Mouse (Mus musculus): ENCODE measurements around the gene Mcur1. TPM values are rescaled to one million over a fixed set of nuclear protein-coding genes. Genes with fewer than 3 reads are reported as not detected.

The Mcur1 gene
- polyA plus RNA-seq, 1 experiment from 2014 or later = 14.1 TPM

DNA sequence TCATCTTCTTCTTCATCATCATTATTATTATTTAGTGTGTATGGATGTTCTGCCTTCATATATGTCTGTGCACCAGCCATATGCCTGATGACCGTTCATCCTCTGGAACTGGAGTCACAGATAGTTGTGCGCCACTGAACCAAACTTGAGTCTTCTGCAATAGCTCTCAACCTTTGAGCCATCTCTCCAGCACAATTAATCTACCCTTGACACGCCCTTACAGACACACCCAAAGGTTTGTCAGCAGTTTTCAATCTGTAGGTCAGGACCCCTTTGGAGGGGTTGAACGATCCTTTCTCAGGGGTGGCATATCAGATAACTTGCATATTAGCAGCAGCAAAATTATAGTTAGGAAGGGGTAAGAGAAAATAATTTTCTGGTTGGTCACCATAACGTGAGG, 4.7 kb upstream of the Mcur1 start:
- no peak overlapping the region for H3K4me2 ChIP-seq
- H3K4me3 ChIP-seq = no peak overlapping the region
- no peak overlapping the region for H3K27ac ChIP-seq (replicated peaks)
- H3K4me1 ChIP-seq = peaks cover 10% of the 10 kb centered on the region
- H3K9ac ChIP-seq = no peak overlapping the region
- H3K9me3 ChIP-seq = no peaks in the 10 kb centered on the region
- ATAC-seq (ENCODE audit: extremely low read depth, insufficient number of reproducible peaks, low FRiP score, low TSS enrichment) = no peak
- no peaks in the 10 kb centered on the region for H3K36me3 ChIP-seq
- 79% methylated on average over 5 of the region's 5 CpGs for WGBS
- H3K27me3 ChIP-seq (replicated peaks) = no peaks in the 10 kb centered on the region

DNA sequence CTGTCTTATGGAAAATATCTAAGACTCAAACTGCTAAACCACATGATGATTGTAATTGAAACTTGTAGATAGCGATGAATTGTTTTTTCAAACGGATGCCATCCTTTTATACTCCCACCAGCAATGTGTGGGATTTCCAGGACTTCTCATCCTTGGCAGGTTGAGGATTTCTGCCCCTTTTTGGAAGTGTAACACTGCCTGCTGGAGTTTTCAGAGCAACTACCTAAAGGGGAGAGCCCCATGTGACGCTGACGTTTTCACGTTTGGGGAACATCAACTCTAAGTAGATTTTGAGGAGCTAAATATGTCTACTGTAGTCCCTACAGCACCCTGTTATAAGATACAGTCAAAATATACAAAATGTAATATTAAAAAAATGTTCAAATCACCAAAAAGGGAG, 2.7 kb upstream of the Mcur1 start:
- Histone ChIP-seq H3K27me3 (replicated peaks) (no peaks in the 10 kb centered on the region), H3K4me3 (no peak overlapping the region), H3K36me3 (no peaks in the 10 kb centered on the region), H3K27ac (replicated peaks) (no peak overlapping the region), H3K4me1 (peaks cover 26% of the 10 kb centered on the region), H3K4me2 (no peak overlapping the region), H3K9me3 (no peaks in the 10 kb centered on the region), H3K9ac (no peak overlapping the region)
- 78% methylated on average over 5 of the region's 5 CpGs for WGBS
- no peak for ATAC-seq (ENCODE audit: extremely low read depth, insufficient number of reproducible peaks, low FRiP score, low TSS enrichment)

- 10% methylated on average over 18 of the region's 18 CpGs for WGBS
- 0 out of 2 replicates have a peak, but pooled peaks have one; percentile 17 for ATAC-seq (ENCODE audit: extremely low read depth, insufficient number of reproducible peaks, low FRiP score, low TSS enrichment)
- H3K9ac ChIP-seq = peak overlapping the region; percentile 90
- peaks cover 30% of the 10 kb centered on the region for H3K4me1 ChIP-seq
- peak overlapping the region; percentile 87 for H3K4me3 ChIP-seq
- H3K4me2 ChIP-seq = peak overlapping the region; percentile 78
- peak overlapping the region; percentile 97 for H3K27ac ChIP-seq (replicated peaks)
- H3K27me3 ChIP-seq (replicated peaks) = no peaks in the 10 kb centered on the region
- no peaks in the 10 kb centered on the region; the same call in 1 of the 2 replicates for H3K36me3 ChIP-seq
- no peaks in the 10 kb centered on the region for H3K9me3 ChIP-seq
Observed at GRCm38 (mm10) chr13:43560458-43561411, 744 bp upstream of the Mcur1 start.

- H3K4me1 ChIP-seq = peaks cover 30% of the 10 kb centered on the region
- H3K9ac ChIP-seq = peak overlapping the region; percentile 90
- no peaks in the 10 kb centered on the region for H3K9me3 ChIP-seq
- H3K36me3 ChIP-seq = peaks cover 14% of the 10 kb centered on the region
- 29% methylated on average over 6 of the region's 6 CpGs for WGBS
- peak overlapping the region; percentile 78 for H3K4me2 ChIP-seq
- no peak for ATAC-seq (ENCODE audit: extremely low read depth, insufficient number of reproducible peaks, low FRiP score, low TSS enrichment)
- peak overlapping the region; percentile 87 for H3K4me3 ChIP-seq
- H3K27me3 ChIP-seq (replicated peaks) = no peaks in the 10 kb centered on the region
- no peak overlapping the region for H3K27ac ChIP-seq (replicated peaks)
Observed at GRCm38 (mm10) chr13:43558959-43559358, 1.0 kb downstream of the Mcur1 start.

DNA sequence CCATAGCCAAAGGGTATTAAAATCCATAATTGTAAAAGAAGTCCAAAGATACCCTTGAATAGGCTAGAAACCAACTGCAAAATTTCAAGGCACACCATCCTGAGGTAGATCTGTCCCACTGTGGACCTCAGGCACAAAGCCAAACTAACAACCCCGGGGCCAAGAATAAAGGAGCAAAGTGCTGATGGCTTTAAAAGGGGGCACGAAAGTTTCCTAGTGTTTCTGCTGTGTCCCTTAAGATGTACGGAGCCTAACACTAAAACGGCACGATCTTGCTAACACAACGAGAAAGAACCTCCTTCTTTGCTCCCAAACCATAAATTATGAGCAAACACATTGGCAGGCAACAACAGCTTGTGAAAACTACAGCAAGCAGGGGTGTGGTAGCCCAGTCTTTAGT, 1.6 kb downstream of the Mcur1 start:
- peaks cover 30% of the 10 kb centered on the region for H3K4me1 ChIP-seq
- 80% methylated on average over 6 of the region's 6 CpGs for WGBS
- H3K36me3 ChIP-seq = peaks cover 20% of the 10 kb centered on the region
- ATAC-seq (ENCODE audit: extremely low read depth, insufficient number of reproducible peaks, low FRiP score, low TSS enrichment) = no peak
- peak overlapping the region; percentile 78 for H3K4me2 ChIP-seq
- no peaks in the 10 kb centered on the region for H3K9me3 ChIP-seq
- H3K9ac ChIP-seq = peak overlapping the region; percentile 90
- H3K4me3 ChIP-seq = peak overlapping the region; percentile 87
- H3K27me3 ChIP-seq (replicated peaks) = no peaks in the 10 kb centered on the region
- H3K27ac ChIP-seq (replicated peaks) = no peak overlapping the region

GRCm38 (mm10) chr13:43556913-43557542, 3.0 kb downstream of the Mcur1 start:
- H3K4me3 ChIP-seq = no peak overlapping the region
- no peaks in the 10 kb centered on the region for H3K9me3 ChIP-seq
- H3K27me3 ChIP-seq (replicated peaks) = no peaks in the 10 kb centered on the region
- 89% methylated on average over 9 of the region's 9 CpGs for WGBS
- no peak overlapping the region for H3K9ac ChIP-seq
- H3K27ac ChIP-seq (replicated peaks) = no peak overlapping the region
- H3K36me3 ChIP-seq = peaks cover 34% of the 10 kb centered on the region
- ATAC-seq (ENCODE audit: extremely low read depth, insufficient number of reproducible peaks, low FRiP score, low TSS enrichment) = no peak
- peaks cover 30% of the 10 kb centered on the region for H3K4me1 ChIP-seq
- no peak overlapping the region for H3K4me2 ChIP-seq

DNA sequence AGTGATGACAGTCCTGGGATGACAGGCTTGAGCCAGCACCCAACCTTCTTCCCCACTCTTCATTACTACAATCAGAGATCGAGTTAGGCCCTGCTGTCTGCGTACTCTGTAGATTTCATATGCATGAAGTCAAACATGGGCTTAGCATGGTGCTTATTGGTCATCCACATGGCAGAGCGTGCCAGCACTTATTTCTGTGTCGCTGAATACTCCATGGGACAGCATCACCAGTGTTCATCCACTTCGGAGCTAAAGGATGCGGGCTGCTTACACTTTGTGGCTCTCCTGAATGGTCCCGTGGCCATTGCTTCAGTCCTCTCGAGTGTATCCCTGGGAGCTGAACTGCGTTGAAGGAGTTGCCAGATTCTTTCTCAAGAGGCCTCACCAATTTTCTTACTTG, 4.7 kb downstream of the Mcur1 start:
- Histone ChIP-seq H3K9ac (no peak overlapping the region), H3K4me2 (no peak overlapping the region), H3K27ac (replicated peaks) (no peak overlapping the region), H3K36me3 (peaks cover 51% of the 10 kb centered on the region), H3K9me3 (no peaks in the 10 kb centered on the region), H3K4me1 (peaks cover 20% of the 10 kb centered on the region), H3K4me3 (no peak overlapping the region), H3K27me3 (replicated peaks) (no peaks in the 10 kb centered on the region)
- no peak for ATAC-seq (ENCODE audit: extremely low read depth, insufficient number of reproducible peaks, low FRiP score, low TSS enrichment)
- 90% methylated on average over 9 of the region's 9 CpGs for WGBS

DNA sequence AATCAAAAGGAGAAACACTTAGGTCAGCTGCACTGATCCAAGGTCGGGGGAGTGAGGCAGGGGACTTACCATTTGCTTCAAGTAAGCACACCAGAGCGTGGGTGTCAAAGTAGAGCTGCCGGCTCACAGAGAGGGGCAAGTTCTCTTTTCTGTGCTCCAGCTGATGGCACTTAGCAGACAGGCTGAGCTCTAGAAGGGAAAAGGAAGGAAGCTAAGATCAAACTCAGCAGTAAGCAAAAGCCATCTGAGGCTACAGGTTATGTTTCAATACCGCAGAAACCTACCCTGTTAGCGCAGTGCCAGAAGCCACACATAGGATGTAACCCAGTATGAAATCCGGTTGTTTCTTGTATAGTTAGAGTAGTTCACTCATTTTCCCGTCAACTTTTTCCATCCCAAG, 5.2 kb downstream of the Mcur1 start:
- Histone ChIP-seq H3K9me3 (no peaks in the 10 kb centered on the region), H3K27me3 (replicated peaks) (no peaks in the 10 kb centered on the region), H3K27ac (replicated peaks) (no peak overlapping the region), H3K4me1 (peaks cover 20% of the 10 kb centered on the region), H3K36me3 (peaks cover 56% of the 10 kb centered on the region), H3K4me3 (no peak overlapping the region), H3K4me2 (no peak overlapping the region), H3K9ac (no peak overlapping the region)
- 82% methylated on average over 7 of the region's 7 CpGs for WGBS
- no peak for ATAC-seq (ENCODE audit: extremely low read depth, insufficient number of reproducible peaks, low FRiP score, low TSS enrichment)

DNA sequence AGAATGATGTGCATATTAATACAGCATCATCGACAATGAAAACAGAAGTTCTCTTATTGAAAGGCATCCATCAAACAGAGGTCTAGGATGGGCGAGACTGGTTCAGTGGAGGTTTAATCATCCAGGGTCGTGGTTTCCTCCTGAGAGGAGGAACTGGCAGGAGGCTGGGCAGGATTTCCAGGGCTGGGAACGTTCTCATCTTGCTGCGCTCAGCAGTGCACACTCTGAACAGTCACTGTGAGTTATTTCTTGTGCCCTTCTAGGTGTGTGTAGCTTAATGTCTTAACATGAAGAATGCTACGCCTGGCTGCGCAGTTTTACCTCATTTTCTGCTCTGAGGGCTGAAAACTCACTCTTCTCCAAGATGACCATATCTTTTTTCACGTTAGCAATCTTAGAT, 9.3 kb downstream of the Mcur1 start:
- no peak for ATAC-seq (ENCODE audit: extremely low read depth, insufficient number of reproducible peaks, low FRiP score, low TSS enrichment)
- H3K4me3 ChIP-seq = no peak overlapping the region
- H3K4me2 ChIP-seq = no peak overlapping the region
- WGBS = 82% methylated on average over 8 of the region's 8 CpGs
- H3K27me3 ChIP-seq (replicated peaks) = no peaks in the 10 kb centered on the region
- H3K4me1 ChIP-seq = no peaks in the 10 kb centered on the region
- no peak overlapping the region for H3K27ac ChIP-seq (replicated peaks)
- peaks cover 81% of the 10 kb centered on the region for H3K36me3 ChIP-seq
- H3K9ac ChIP-seq = no peak overlapping the region
- no peaks in the 10 kb centered on the region for H3K9me3 ChIP-seq

DNA sequence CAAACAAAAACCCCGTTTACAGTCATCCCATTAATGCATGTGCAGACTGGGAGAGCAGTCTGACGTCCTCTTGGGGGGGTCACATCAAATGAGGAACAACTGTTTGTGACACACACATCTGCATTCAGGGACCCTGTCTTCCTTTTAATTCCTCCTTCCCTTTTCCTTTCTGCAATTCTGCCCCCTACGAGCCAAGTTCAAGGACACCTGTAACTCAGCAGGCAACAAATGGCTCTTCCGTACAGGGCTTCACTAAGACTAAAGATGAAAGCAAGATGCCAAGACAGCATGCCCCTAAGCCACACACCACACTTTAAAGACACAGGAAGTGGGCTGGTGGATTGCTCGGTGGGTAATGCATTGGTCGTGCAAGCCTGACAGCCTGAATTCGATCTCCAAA, 10.1 kb downstream of the Mcur1 start:
- Histone ChIP-seq H3K27me3 (replicated peaks) (no peaks in the 10 kb centered on the region), H3K9ac (no peak overlapping the region), H3K4me3 (no peak overlapping the region), H3K9me3 (no peaks in the 10 kb centered on the region), H3K4me2 (no peak overlapping the region), H3K4me1 (no peaks in the 10 kb centered on the region), H3K27ac (replicated peaks) (no peak overlapping the region), H3K36me3 (peaks cover 83% of the 10 kb centered on the region)
- no peak for ATAC-seq (ENCODE audit: extremely low read depth, insufficient number of reproducible peaks, low FRiP score, low TSS enrichment)
- WGBS = 85% methylated on average over 7 of the region's 7 CpGs

DNA sequence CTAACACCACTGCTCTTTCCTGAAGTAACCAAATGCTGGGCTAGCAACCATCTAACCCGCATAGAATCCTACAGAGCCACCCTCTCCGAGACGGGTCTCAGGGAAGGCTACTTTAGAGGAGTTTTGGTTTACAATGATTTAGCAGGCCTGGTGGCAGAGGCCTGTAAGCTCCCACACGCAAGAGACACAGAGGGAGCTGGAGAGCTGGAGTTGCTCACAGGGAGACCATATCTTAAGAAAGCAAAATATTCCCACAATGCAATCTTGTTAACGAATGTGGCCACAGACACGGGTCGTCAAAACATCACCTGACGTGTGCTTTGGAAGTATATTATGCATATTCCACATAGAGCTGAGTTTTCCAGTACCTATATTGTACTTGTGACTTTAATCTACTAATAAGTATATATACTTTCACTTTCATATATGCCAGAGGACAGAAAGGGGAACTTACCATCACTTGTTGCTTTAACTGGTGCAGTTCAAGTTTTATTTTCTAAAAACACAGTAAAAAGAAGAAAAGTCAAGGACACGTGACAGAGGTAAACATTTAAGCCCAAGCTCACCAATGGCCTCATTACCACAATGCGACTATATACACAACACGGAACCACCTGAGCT, 10.8 kb downstream of the Mcur1 start:
- H3K4me3 ChIP-seq = no peak overlapping the region
- H3K9ac ChIP-seq = no peak overlapping the region
- no peaks in the 10 kb centered on the region for H3K9me3 ChIP-seq
- no peaks in the 10 kb centered on the region for H3K4me1 ChIP-seq
- H3K4me2 ChIP-seq = no peak overlapping the region
- no peak overlapping the region for H3K27ac ChIP-seq (replicated peaks)
- WGBS = 82% methylated on average over 11 of the region's 11 CpGs
- no peak for ATAC-seq (ENCODE audit: extremely low read depth, insufficient number of reproducible peaks, low FRiP score, low TSS enrichment)
- peaks cover 83% of the 10 kb centered on the region for H3K36me3 ChIP-seq
- H3K27me3 ChIP-seq (replicated peaks) = no peaks in the 10 kb centered on the region
